Mouse (Mus musculus): ENCODE measurements around the gene Bcar3. TPM values are rescaled to one million over a fixed set of nuclear protein-coding genes. Genes with fewer than 3 reads are reported as not detected.
A peak's percentile ranks its signal among the peaks of the same experiment; 100 is the strongest.

Gene Bcar3
- polyA plus RNA-seq, 1 experiment from 2014 or later: 14.9 TPM

- Histone ChIP-seq H3K4me3 (ENCODE audit: low read depth, low read length) (no peak overlapping the region), H3K27me3 (ENCODE audit: control insufficient read depth, insufficient read depth, low read length) (no peaks in the 10 kb centered on the region), H3K9me3 (ENCODE audit: control insufficient read depth, low read length) (no peaks in the 10 kb centered on the region), H3K36me3 (ENCODE audit: control insufficient read depth, insufficient read depth, low read length) (no peaks in the 10 kb centered on the region), H3K4me2 (ENCODE audit: low read depth) (no peak overlapping the region), H3K27ac (ENCODE audit: low read depth, low read length) (no peak overlapping the region), H3K4me1 (ENCODE audit: control insufficient read depth, insufficient read depth, low read length) (peaks cover 13% of the 10 kb centered on the region), H3K9ac (ENCODE audit: low read length) (no peak overlapping the region)
- no peak for ATAC-seq (ENCODE audit: insufficient read depth, low FRiP score, low TSS enrichment)
- DNase-seq (ENCODE audit: low spot score): no peak
- over 99% methylated on average over 4 of the region's 4 CpGs for WGBS
Observed at GRCm38 (mm10) chr3:122485699-122486098, 191.8 kb downstream of the Bcar3 start.

- no peaks in the 10 kb centered on the region for H3K9me3 ChIP-seq (ENCODE audit: control insufficient read depth, low read length)
- H3K36me3 ChIP-seq (ENCODE audit: control insufficient read depth, insufficient read depth, low read length): no peaks in the 10 kb centered on the region
- no peaks in the 10 kb centered on the region for H3K27me3 ChIP-seq (ENCODE audit: control insufficient read depth, insufficient read depth, low read length)
- H3K27ac ChIP-seq (ENCODE audit: low read depth, low read length): no peak overlapping the region
- H3K4me1 ChIP-seq (ENCODE audit: control insufficient read depth, insufficient read depth, low read length): peaks cover 13% of the 10 kb centered on the region
- no peak overlapping the region for H3K4me3 ChIP-seq (ENCODE audit: low read depth, low read length)
- no peak overlapping the region for H3K4me2 ChIP-seq (ENCODE audit: low read depth)
- ATAC-seq (ENCODE audit: insufficient read depth, low FRiP score, low TSS enrichment) (no peak), DNase-seq (ENCODE audit: low spot score) (no peak)
- H3K9ac ChIP-seq (ENCODE audit: low read length): no peak overlapping the region
- 80% methylated on average over 4 of the region's 4 CpGs for WGBS
Observed at GRCm38 (mm10) chr3:122486193-122486592, 192.3 kb downstream of the Bcar3 start.

GRCm38 (mm10) chr3:122488051-122488754 lies 194.3 kb downstream of the Bcar3 start:
- Histone ChIP-seq H3K4me2 (ENCODE audit: low read depth) (no peak overlapping the region), H3K9me3 (ENCODE audit: control insufficient read depth, low read length) (no peaks in the 10 kb centered on the region), H3K4me1 (ENCODE audit: control insufficient read depth, insufficient read depth, low read length) (peaks cover 7% of the 10 kb centered on the region), H3K4me3 (ENCODE audit: low read depth, low read length) (no peak overlapping the region), H3K27me3 (ENCODE audit: control insufficient read depth, insufficient read depth, low read length) (no peaks in the 10 kb centered on the region), H3K27ac (ENCODE audit: low read depth, low read length) (no peak overlapping the region), H3K36me3 (ENCODE audit: control insufficient read depth, insufficient read depth, low read length) (no peaks in the 10 kb centered on the region), H3K9ac (ENCODE audit: low read length) (no peak overlapping the region)
- ATAC-seq (ENCODE audit: insufficient read depth, low FRiP score, low TSS enrichment) (0 out of 2 replicates have a peak, but pooled peaks have one; percentile 28), DNase-seq (ENCODE audit: low spot score) (no peak)
- WGBS: 59% methylated on average over 1 of the region's 1 CpGs

GRCm38 (mm10) chr3:122490574-122490973 lies 196.6 kb downstream of the Bcar3 start:
- 88% methylated on average over 6 of the region's 6 CpGs for WGBS
- Histone ChIP-seq H3K4me1 (ENCODE audit: control insufficient read depth, insufficient read depth, low read length) (no peaks in the 10 kb centered on the region), H3K36me3 (ENCODE audit: control insufficient read depth, insufficient read depth, low read length) (no peaks in the 10 kb centered on the region), H3K27me3 (ENCODE audit: control insufficient read depth, insufficient read depth, low read length) (no peaks in the 10 kb centered on the region), H3K4me3 (ENCODE audit: low read depth, low read length) (no peak overlapping the region), H3K4me2 (ENCODE audit: low read depth) (no peak overlapping the region), H3K27ac (ENCODE audit: low read depth, low read length) (no peak overlapping the region), H3K9me3 (ENCODE audit: control insufficient read depth, low read length) (no peaks in the 10 kb centered on the region), H3K9ac (ENCODE audit: low read length) (no peak overlapping the region)
- ATAC-seq (ENCODE audit: insufficient read depth, low FRiP score, low TSS enrichment) (no peak), DNase-seq (ENCODE audit: low spot score) (no peak)

- H3K36me3 ChIP-seq (ENCODE audit: control insufficient read depth, insufficient read depth, low read length): no peaks in the 10 kb centered on the region
- no peak overlapping the region for H3K4me2 ChIP-seq (ENCODE audit: low read depth)
- ATAC-seq (ENCODE audit: insufficient read depth, low FRiP score, low TSS enrichment) (no peak), DNase-seq (ENCODE audit: low spot score) (no peak)
- H3K4me1 ChIP-seq (ENCODE audit: control insufficient read depth, insufficient read depth, low read length): no peaks in the 10 kb centered on the region
- no peak overlapping the region for H3K4me3 ChIP-seq (ENCODE audit: low read depth, low read length)
- no peak overlapping the region for H3K27ac ChIP-seq (ENCODE audit: low read depth, low read length)
- H3K27me3 ChIP-seq (ENCODE audit: control insufficient read depth, insufficient read depth, low read length): no peaks in the 10 kb centered on the region
- no peak overlapping the region for H3K9ac ChIP-seq (ENCODE audit: low read length)
- WGBS: 86% methylated on average over 3 of the region's 3 CpGs
- H3K9me3 ChIP-seq (ENCODE audit: control insufficient read depth, low read length): no peaks in the 10 kb centered on the region
Observed at GRCm38 (mm10) chr3:122492006-122492405, 198.1 kb downstream of the Bcar3 start.

- H3K27me3 ChIP-seq (ENCODE audit: control insufficient read depth, insufficient read depth, low read length): no peaks in the 10 kb centered on the region
- DNase-seq (ENCODE audit: low spot score) (no peak), ATAC-seq (ENCODE audit: insufficient read depth, low FRiP score, low TSS enrichment) (no peak)
- 78% methylated on average over 21 of the region's 21 CpGs for WGBS
- no peak overlapping the region for H3K27ac ChIP-seq (ENCODE audit: low read depth, low read length)
- no peak overlapping the region for H3K9ac ChIP-seq (ENCODE audit: low read length)
- H3K9me3 ChIP-seq (ENCODE audit: control insufficient read depth, low read length): no peaks in the 10 kb centered on the region
- H3K36me3 ChIP-seq (ENCODE audit: control insufficient read depth, insufficient read depth, low read length): no peaks in the 10 kb centered on the region
- no peak overlapping the region for H3K4me3 ChIP-seq (ENCODE audit: low read depth, low read length)
- H3K4me1 ChIP-seq (ENCODE audit: control insufficient read depth, insufficient read depth, low read length): no peaks in the 10 kb centered on the region
- H3K4me2 ChIP-seq (ENCODE audit: low read depth): no peak overlapping the region
Observed at GRCm38 (mm10) chr3:122492872-122493615, 199.1 kb downstream of the Bcar3 start.

- Histone ChIP-seq H3K9me3 (ENCODE audit: control insufficient read depth, low read length) (no peaks in the 10 kb centered on the region), H3K4me3 (ENCODE audit: low read depth, low read length) (no peak overlapping the region), H3K9ac (ENCODE audit: low read length) (no peak overlapping the region), H3K4me1 (ENCODE audit: control insufficient read depth, insufficient read depth, low read length) (no peaks in the 10 kb centered on the region), H3K36me3 (ENCODE audit: control insufficient read depth, insufficient read depth, low read length) (no peaks in the 10 kb centered on the region), H3K27me3 (ENCODE audit: control insufficient read depth, insufficient read depth, low read length) (no peaks in the 10 kb centered on the region), H3K27ac (ENCODE audit: low read depth, low read length) (no peak overlapping the region), H3K4me2 (ENCODE audit: low read depth) (no peak overlapping the region)
- DNase-seq (ENCODE audit: low spot score) (no peak), ATAC-seq (ENCODE audit: insufficient read depth, low FRiP score, low TSS enrichment) (no peak)
- WGBS: 75% methylated on average over 6 of the region's 6 CpGs
Observed at GRCm38 (mm10) chr3:122494764-122495163, 200.8 kb downstream of the Bcar3 start.

GRCm38 (mm10) chr3:122497871-122498270 lies 203.9 kb downstream of the Bcar3 start:
- no peaks in the 10 kb centered on the region for H3K4me1 ChIP-seq (ENCODE audit: control insufficient read depth, insufficient read depth, low read length)
- WGBS: 92% methylated on average over 6 of the region's 6 CpGs
- H3K27ac ChIP-seq (ENCODE audit: low read depth, low read length): no peak overlapping the region
- H3K9me3 ChIP-seq (ENCODE audit: control insufficient read depth, low read length): no peaks in the 10 kb centered on the region
- H3K9ac ChIP-seq (ENCODE audit: low read length): no peak overlapping the region
- ATAC-seq (ENCODE audit: insufficient read depth, low FRiP score, low TSS enrichment): no peak
- no peaks in the 10 kb centered on the region for H3K36me3 ChIP-seq (ENCODE audit: control insufficient read depth, insufficient read depth, low read length)
- no peak for DNase-seq (ENCODE audit: low spot score)
- H3K4me3 ChIP-seq (ENCODE audit: low read depth, low read length): no peak overlapping the region
- H3K27me3 ChIP-seq (ENCODE audit: control insufficient read depth, insufficient read depth, low read length): no peaks in the 10 kb centered on the region
- no peak overlapping the region for H3K4me2 ChIP-seq (ENCODE audit: low read depth)

- WGBS: 90% methylated on average over 7 of the region's 7 CpGs
- no peak overlapping the region for H3K27ac ChIP-seq (ENCODE audit: low read depth, low read length)
Observed at GRCm38 (mm10) chr3:122498528-122498927, 204.6 kb downstream of the Bcar3 start.

More at GRCm38 (mm10) chr3:122498528-122498927, 204.6 kb downstream of the Bcar3 start:
- Histone ChIP-seq H3K9ac (ENCODE audit: low read length) (no peak overlapping the region), H3K9me3 (ENCODE audit: control insufficient read depth, low read length) (no peaks in the 10 kb centered on the region), H3K4me2 (ENCODE audit: low read depth) (no peak overlapping the region), H3K27me3 (ENCODE audit: control insufficient read depth, insufficient read depth, low read length) (no peaks in the 10 kb centered on the region), H3K4me3 (ENCODE audit: low read depth, low read length) (no peak overlapping the region), H3K36me3 (ENCODE audit: control insufficient read depth, insufficient read depth, low read length) (no peaks in the 10 kb centered on the region), H3K4me1 (ENCODE audit: control insufficient read depth, insufficient read depth, low read length) (no peaks in the 10 kb centered on the region)
- ATAC-seq (ENCODE audit: insufficient read depth, low FRiP score, low TSS enrichment): no peak
- no peak for DNase-seq (ENCODE audit: low spot score)

Measured in neural tube, embryonic 11.5 days (tissue).